Mouse (Mus musculus): Measurements from ENCODE around the gene Epha8. TPM values are rescaled to one million over a fixed set of nuclear protein-coding genes. Genes with fewer than 3 reads are reported as not detected.

Epha8 gene
- polyA plus RNA-seq, 1 experiment from 2014 or later: 2.5 TPM

DNA sequence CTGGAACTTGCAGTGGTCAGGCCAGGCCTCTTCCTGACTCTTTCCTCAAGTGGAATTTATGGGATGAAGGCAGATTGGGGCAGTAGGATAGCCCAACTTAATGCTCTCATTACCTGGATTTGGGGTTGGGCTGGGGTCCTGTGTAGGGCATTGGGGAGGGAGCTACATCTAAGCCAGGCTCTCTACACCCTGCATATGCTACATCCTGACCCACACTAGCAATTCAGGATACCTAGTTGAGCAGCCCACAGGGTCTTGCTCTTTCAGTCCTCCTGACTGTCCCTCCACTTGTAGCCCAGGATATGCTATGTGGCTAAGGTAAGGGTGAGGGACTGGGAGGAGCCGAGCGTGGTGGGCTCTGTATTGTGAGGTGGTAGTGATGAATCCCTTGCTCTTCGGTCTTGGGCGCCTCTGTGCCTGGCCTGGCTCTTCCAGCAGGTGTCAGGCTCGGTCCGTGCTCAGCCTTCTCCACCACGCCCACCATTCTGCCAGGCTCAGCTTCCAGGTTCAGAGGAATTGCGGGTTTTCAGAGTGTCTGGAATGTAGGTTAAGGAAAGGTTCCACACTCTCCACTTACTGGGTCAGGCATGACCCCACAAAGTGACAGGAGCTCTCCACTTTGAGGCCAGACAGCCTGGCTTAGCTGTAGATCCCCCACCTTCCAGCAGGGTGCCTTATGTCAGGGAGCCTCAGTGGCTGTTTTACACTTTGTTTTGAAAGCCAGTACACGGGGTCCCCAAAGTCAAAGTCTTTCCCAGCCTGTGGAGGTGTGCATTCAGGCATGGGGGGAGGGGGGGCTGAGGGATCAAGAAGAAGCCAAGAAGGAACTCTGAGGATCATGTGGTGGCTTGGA lies 62.7 kb downstream of the Epha8 start:
- Histone ChIP-seq H3K27me3 (ENCODE audit: control insufficient read depth, insufficient read depth, low read length) (peaks cover 10% of the 10 kb centered on the region), H3K9ac (ENCODE audit: low read length) (no peak overlapping the region), H3K4me1 (ENCODE audit: control insufficient read depth, insufficient read depth, low read length) (no peaks in the 10 kb centered on the region), H3K36me3 (ENCODE audit: control insufficient read depth, insufficient read depth, low read length) (no peaks in the 10 kb centered on the region), H3K27ac (ENCODE audit: low read depth, low read length) (no peak overlapping the region), H3K4me2 (ENCODE audit: low read depth) (no peak overlapping the region), H3K4me3 (ENCODE audit: low read depth, low read length) (no peak overlapping the region), H3K9me3 (ENCODE audit: control insufficient read depth, low read length) (no peaks in the 10 kb centered on the region)
- ATAC-seq (ENCODE audit: insufficient read depth, low FRiP score, low TSS enrichment): no peak
- peak; percentile 68 for DNase-seq (ENCODE audit: low spot score)
- 7% methylated on average over 9 of the region's 9 CpGs for WGBS

DNA sequence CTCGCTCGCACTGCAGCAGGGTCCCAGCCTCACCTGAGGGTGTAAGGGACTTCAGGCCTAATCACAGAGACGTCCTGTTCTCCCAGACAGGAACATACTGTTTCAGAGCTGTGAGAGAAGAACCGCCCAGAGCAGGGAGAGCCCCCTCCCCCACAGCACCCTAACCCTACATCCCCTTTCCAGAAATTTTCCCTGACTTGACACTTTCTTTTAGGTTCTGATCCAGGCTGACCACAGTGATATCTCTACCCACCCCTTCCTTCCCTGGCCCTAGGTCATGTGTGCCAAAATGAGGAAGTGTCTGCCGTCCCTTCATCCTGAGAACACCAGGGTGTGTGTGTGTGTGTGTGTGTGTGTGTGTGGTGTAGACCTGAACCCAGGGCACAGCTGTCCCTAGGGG lies 63.8 kb downstream of the Epha8 start, which contains the start of gene C1qc:
Gene C1qc (minus strand): TSS at position 255 of the 400 bp plus-strand sequence.
- peaks cover 10% of the 10 kb centered on the region for H3K27me3 ChIP-seq (ENCODE audit: control insufficient read depth, insufficient read depth, low read length)
- DNase-seq (ENCODE audit: low spot score): no peak
- no peak for ATAC-seq (ENCODE audit: insufficient read depth, low FRiP score, low TSS enrichment)

DNA sequence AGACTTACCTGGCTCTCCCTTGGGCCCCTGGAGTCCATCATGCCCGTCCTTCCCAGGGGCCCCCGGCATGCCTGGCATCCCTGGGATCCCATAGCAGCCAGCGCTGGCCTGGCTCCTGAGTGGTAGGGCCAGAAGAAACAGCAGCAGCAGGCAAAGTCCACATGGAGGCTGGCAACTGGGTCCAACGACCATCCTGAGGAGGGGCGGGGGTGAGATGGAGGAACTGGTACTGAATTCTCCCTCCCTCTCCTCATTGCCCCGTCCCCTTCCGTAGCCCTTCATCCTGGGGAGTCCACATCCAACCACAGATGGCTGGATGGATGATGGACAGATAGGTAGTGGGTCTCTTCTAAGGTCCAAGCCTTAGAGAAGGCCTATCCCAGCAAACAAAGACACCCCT lies 64.2 kb downstream of the Epha8 start:
- H3K27me3 ChIP-seq (ENCODE audit: control insufficient read depth, insufficient read depth, low read length): peaks cover 10% of the 10 kb centered on the region
- no peaks in the 10 kb centered on the region for H3K4me1 ChIP-seq (ENCODE audit: control insufficient read depth, insufficient read depth, low read length)
- H3K4me2 ChIP-seq (ENCODE audit: low read depth): no peak overlapping the region

More for the DNA sequence above, 63.8 kb downstream of the Epha8 start, which contains the start of gene C1qc:
- WGBS: 65% methylated on average over 5 of the region's 5 CpGs
- no peak within 1 kb of the TSS for H3K4me2 ChIP-seq (ENCODE audit: low read depth)
- no peak within 1 kb of the TSS for H3K27ac ChIP-seq (ENCODE audit: low read depth, low read length)
- no peaks in the 10 kb centered on the region for H3K4me1 ChIP-seq (ENCODE audit: control insufficient read depth, insufficient read depth, low read length)
- H3K36me3 ChIP-seq (ENCODE audit: control insufficient read depth, insufficient read depth, low read length): no peaks in the 10 kb centered on the region
- H3K4me3 ChIP-seq (ENCODE audit: low read depth, low read length): no peak within 1 kb of the TSS
- no peak within 1 kb of the TSS for H3K9ac ChIP-seq (ENCODE audit: low read length)
- H3K9me3 ChIP-seq (ENCODE audit: control insufficient read depth, low read length): no peaks in the 10 kb centered on the region

DNA sequence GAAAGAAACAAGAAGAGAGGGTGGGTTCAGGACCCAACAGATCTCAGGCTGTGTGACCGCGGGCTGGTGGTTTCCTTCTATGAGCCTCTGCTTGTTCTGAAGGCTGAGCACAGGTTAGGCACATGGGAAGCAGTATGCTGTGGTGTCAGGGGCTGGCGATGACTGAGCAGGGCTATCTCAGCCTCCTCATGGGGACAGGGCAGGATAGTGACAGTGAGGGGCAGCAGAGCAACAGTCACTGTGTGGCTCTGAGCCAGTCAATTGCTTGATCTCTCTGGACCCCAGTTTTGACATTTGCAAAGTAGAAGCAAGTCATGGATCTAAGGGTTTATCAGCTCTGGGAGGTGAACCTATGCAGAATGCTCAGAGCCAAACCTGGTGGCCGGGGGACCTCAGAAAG lies 65.5 kb downstream of the Epha8 start:
- Histone ChIP-seq H3K36me3 (ENCODE audit: control insufficient read depth, insufficient read depth, low read length) (no peaks in the 10 kb centered on the region), H3K4me2 (ENCODE audit: low read depth) (no peak overlapping the region), H3K4me1 (ENCODE audit: control insufficient read depth, insufficient read depth, low read length) (no peaks in the 10 kb centered on the region), H3K27ac (ENCODE audit: low read depth, low read length) (no peak overlapping the region), H3K9ac (ENCODE audit: low read length) (no peak overlapping the region), H3K4me3 (ENCODE audit: low read depth, low read length) (no peak overlapping the region), H3K9me3 (ENCODE audit: control insufficient read depth, low read length) (no peaks in the 10 kb centered on the region), H3K27me3 (ENCODE audit: control insufficient read depth, insufficient read depth, low read length) (peaks cover 4% of the 10 kb centered on the region)
- DNase-seq (ENCODE audit: low spot score) (no peak), ATAC-seq (ENCODE audit: insufficient read depth, low FRiP score, low TSS enrichment) (no peak)
- 88% methylated on average over 4 of the region's 4 CpGs for WGBS

More for the DNA sequence above, 64.2 kb downstream of the Epha8 start:
- no peak overlapping the region for H3K9ac ChIP-seq (ENCODE audit: low read length)
- H3K27ac ChIP-seq (ENCODE audit: low read depth, low read length): no peak overlapping the region
- H3K4me3 ChIP-seq (ENCODE audit: low read depth, low read length): no peak overlapping the region
- ATAC-seq (ENCODE audit: insufficient read depth, low FRiP score, low TSS enrichment) (no peak), DNase-seq (ENCODE audit: low spot score) (no peak)
- no peaks in the 10 kb centered on the region for H3K36me3 ChIP-seq (ENCODE audit: control insufficient read depth, insufficient read depth, low read length)
- H3K9me3 ChIP-seq (ENCODE audit: control insufficient read depth, low read length): no peaks in the 10 kb centered on the region
- 72% methylated on average over 6 of the region's 7 CpGs for WGBS

DNA sequence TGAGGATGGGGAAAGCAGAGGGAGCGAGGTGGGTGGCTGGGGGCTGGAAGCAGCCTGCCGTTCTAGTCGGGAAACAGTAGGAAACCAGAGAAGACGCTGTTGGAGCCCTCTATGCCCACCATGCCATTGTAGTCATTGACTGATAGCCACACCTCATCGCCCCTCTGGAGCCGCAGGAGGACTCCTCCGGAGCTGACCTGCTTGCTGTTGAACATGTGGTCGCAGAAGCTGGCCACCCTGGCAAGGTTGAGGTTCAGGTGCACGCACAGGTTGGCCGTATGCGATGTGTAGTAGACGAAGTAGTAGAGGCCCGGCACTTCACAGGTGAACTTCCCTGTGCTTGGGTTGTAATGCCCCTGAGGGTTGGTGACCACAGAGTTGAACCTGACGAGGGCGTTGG lies 66.6 kb downstream of the Epha8 start:
- no peaks in the 10 kb centered on the region for H3K9me3 ChIP-seq (ENCODE audit: control insufficient read depth, low read length)
- H3K27me3 ChIP-seq (ENCODE audit: control insufficient read depth, insufficient read depth, low read length): no peaks in the 10 kb centered on the region
- no peak for DNase-seq (ENCODE audit: low spot score)
- H3K36me3 ChIP-seq (ENCODE audit: control insufficient read depth, insufficient read depth, low read length): no peaks in the 10 kb centered on the region
- no peak for ATAC-seq (ENCODE audit: insufficient read depth, low FRiP score, low TSS enrichment)
- no peak overlapping the region for H3K4me2 ChIP-seq (ENCODE audit: low read depth)
- H3K4me3 ChIP-seq (ENCODE audit: low read depth, low read length): no peak overlapping the region
- no peak overlapping the region for H3K27ac ChIP-seq (ENCODE audit: low read depth, low read length)
- WGBS: 82% methylated on average over 15 of the region's 15 CpGs
- no peak overlapping the region for H3K9ac ChIP-seq (ENCODE audit: low read length)
- H3K4me1 ChIP-seq (ENCODE audit: control insufficient read depth, insufficient read depth, low read length): no peaks in the 10 kb centered on the region

DNA sequence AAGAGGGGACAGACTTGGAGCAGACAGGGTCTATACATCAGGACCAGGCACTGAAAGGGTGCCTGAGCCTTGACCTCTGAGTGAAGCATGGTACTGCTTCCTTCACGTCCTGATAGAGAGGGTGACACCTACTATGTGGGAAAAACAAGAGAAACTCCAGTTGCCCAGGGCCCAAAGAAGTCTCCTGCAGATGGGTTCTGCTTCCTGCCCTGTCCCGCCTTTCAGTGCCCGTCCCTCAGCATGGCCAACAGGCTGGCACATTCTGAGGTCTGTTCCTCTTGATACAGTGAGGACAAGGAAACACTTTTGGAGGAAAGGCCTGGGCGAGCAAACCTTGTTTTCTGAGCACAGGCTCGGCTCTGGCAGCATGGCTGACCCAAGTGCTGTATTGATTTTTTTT lies 68.9 kb downstream of the Epha8 start:
- Histone ChIP-seq H3K27me3 (ENCODE audit: control insufficient read depth, insufficient read depth, low read length) (no peaks in the 10 kb centered on the region), H3K4me2 (ENCODE audit: low read depth) (no peak overlapping the region), H3K4me1 (ENCODE audit: control insufficient read depth, insufficient read depth, low read length) (no peaks in the 10 kb centered on the region), H3K9ac (ENCODE audit: low read length) (no peak overlapping the region), H3K9me3 (ENCODE audit: control insufficient read depth, low read length) (no peaks in the 10 kb centered on the region), H3K36me3 (ENCODE audit: control insufficient read depth, insufficient read depth, low read length) (no peaks in the 10 kb centered on the region), H3K4me3 (ENCODE audit: low read depth, low read length) (no peak overlapping the region), H3K27ac (ENCODE audit: low read depth, low read length) (no peak overlapping the region)
- ATAC-seq (ENCODE audit: insufficient read depth, low FRiP score, low TSS enrichment) (no peak), DNase-seq (ENCODE audit: low spot score) (no peak)
- 70% methylated on average over 5 of the region's 5 CpGs for WGBS

DNA sequence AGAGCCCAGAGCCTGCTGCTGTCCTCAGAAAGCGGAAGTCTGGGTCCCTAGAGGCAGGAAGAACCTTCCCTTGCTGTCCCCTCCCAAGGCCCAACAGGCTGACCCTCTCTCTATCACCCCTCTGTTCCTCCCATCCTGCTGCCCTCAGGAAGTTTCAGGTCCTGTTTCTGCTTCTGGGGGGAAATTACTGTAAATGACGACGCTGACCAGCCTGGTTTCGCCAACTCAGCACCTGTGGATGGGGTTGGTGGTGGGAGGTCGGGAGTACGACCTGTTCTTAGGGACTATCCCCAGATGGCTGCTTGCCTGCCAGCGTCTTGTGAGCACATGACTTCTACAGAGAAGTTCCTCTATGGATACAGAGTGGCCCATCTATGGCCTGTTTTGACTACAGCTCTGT lies 70.5 kb downstream of the Epha8 start, which contains the start of gene C1qb:
Gene C1qb (minus strand): TSS at position 87 of the 400 bp plus-strand sequence.
- 75% methylated on average over 7 of the region's 7 CpGs for WGBS
- Histone ChIP-seq H3K9ac (ENCODE audit: low read length) (no peak within 1 kb of the TSS), H3K4me2 (ENCODE audit: low read depth) (no peak within 1 kb of the TSS), H3K27ac (ENCODE audit: low read depth, low read length) (no peak within 1 kb of the TSS), H3K36me3 (ENCODE audit: control insufficient read depth, insufficient read depth, low read length) (no peaks in the 10 kb centered on the region), H3K27me3 (ENCODE audit: control insufficient read depth, insufficient read depth, low read length) (no peaks in the 10 kb centered on the region), H3K9me3 (ENCODE audit: control insufficient read depth, low read length) (no peaks in the 10 kb centered on the region), H3K4me3 (ENCODE audit: low read depth, low read length) (no peak within 1 kb of the TSS), H3K4me1 (ENCODE audit: control insufficient read depth, insufficient read depth, low read length) (no peaks in the 10 kb centered on the region)
- DNase-seq (ENCODE audit: low spot score) (no peak), ATAC-seq (ENCODE audit: insufficient read depth, low FRiP score, low TSS enrichment) (no peak)

Data from neural tube, embryonic 11.5 days (tissue).